In the genomic region with DNA sequence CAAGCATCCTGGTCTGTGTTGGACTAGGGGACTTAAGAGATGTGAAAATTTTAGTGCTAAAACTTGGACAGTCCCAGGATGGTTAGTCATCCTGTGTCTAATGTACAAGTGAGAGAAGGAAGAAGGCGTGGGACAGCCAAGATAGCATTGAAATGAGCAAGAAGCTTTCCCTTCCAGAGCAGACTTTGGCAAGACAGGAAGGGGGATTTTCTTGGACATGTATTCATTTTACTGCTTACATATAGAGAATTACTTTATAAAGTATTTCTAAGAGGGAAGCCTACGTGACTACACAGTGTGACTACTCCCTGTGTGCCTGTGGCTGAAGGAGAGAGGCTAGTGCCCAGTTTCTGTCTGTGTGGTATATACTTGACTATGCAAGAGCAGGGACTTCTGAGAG, we compare ENCODE assay signal across 12 mouse cellular contexts.
DNase-seq lines count a peak whose midpoint lies in the region; ATAC-seq and TF ChIP-seq lines count a peak whose summit lies in the region.
"Had no signal": no experiment of that assay in that cellular context is flagged by ENCODE, and none has a peak within 500 bp of the region (broad histone marks: within the 10 kb centered on the region; RNA-seq: fewer than 3 reads in every experiment).

No protein-coding gene starts in this region.

- H3K9ac ChIP-seq in kidney, embryonic 15.5 days, result 0 out of 2 replicates have a peak overlapping the region, but pooled peaks have one; percentile 2
- H3K9ac ChIP-seq in limb, embryonic 14.5 days (ENCODE audit: low read depth, low read length, severe bottlenecking), result no peak overlapping the region
- H3K9ac ChIP-seq: liver, embryonic 14.5 days had no signal

- H3K4me1 ChIP-seq in kidney, embryonic 15.5 days, result peaks cover 67% of the 10 kb centered on the region
- H3K4me1 ChIP-seq in limb, embryonic 14.5 days (ENCODE audit: control insufficient read depth, insufficient read depth, low read length), result peaks cover 67% of the 10 kb centered on the region

- peak overlapping the region; percentile 93 for H3K27ac ChIP-seq in kidney, embryonic 15.5 days
- H3K27ac ChIP-seq in limb, embryonic 14.5 days (replicated peaks; ENCODE audit: low read depth, low read length), result peak overlapping the region; percentile 81
- H3K27ac ChIP-seq: liver, embryonic 14.5 days had no signal

- TF ChIP-seq POLR2A in limb, embryonic 14.5 days (IDR thresholded peaks at IDR 0.05; ENCODE audit: borderline replicate concordance, extremely low read depth, insufficient read depth, insufficient read length), result no peak

- H3K9me3 ChIP-seq in kidney, embryonic 15.5 days (replicated peaks), result no peaks in the 10 kb centered on the region
- no peaks in the 10 kb centered on the region for H3K9me3 ChIP-seq in limb, embryonic 14.5 days (ENCODE audit: control insufficient read depth, low read length)

- peaks cover 3% of the 10 kb centered on the region; the same call in 1 of the 2 replicates for H3K36me3 ChIP-seq in kidney, embryonic 15.5 days
- no peaks in the 10 kb centered on the region for H3K36me3 ChIP-seq in limb, embryonic 14.5 days (ENCODE audit: control insufficient read depth, insufficient read depth, low read length)

- no peaks in the 10 kb centered on the region for H3K27me3 ChIP-seq in kidney, embryonic 15.5 days
- H3K27me3 ChIP-seq in limb, embryonic 14.5 days (ENCODE audit: control insufficient read depth, insufficient read depth, low read length), result no peaks in the 10 kb centered on the region

- 66% methylated on average over 2 of the region's 2 CpGs for WGBS in kidney, embryonic 15.5 days
- 66% methylated on average over 2 of the region's 2 CpGs for WGBS in limb, embryonic 14.5 days

- no peak for DNase-seq in kidney, postnatal 14 days
- peak; percentile 70 for DNase-seq in NIH3T3 (ENCODE audit: low read depth)
- DNase-seq in fibroblast of lung, adult 2 months (ENCODE audit: low read depth), result peak; percentile 53
- no peak for DNase-seq in limb, embryonic 14.5 days (ENCODE audit: low spot score)
- no peak for DNase-seq in layer of hippocampus, postnatal 10 days (ENCODE audit: low spot score in 2 of 2)
- DNase-seq in spleen, adult 12 weeks (ENCODE audit: low spot score), result no peak
- DNase-seq: cerebellum, postnatal 36 days; kidney, adult 9 months; thymus, postnatal 36 days had no signal

- H3K4me2 ChIP-seq in kidney, embryonic 15.5 days, result no peak overlapping the region
- H3K4me2 ChIP-seq in limb, embryonic 14.5 days (replicated peaks; ENCODE audit: low read depth, low read length, severe bottlenecking), result no peak overlapping the region

- no peak for ATAC-seq in kidney, embryonic 15.5 days (replicated peaks; ENCODE audit: low FRiP score)
- ATAC-seq in limb, embryonic 14.5 days (ENCODE audit: low FRiP score, low read depth), result no peak
- ATAC-seq in megakaryocyte-erythroid progenitor cell, adult 5-6 weeks (replicated peaks; ENCODE audit: low FRiP score, low TSS enrichment, poor library complexity, severe bottlenecking), result no peak

- H3K4me3 ChIP-seq in kidney, embryonic 15.5 days (replicated peaks), result no peak overlapping the region
- no peak overlapping the region for H3K4me3 ChIP-seq in limb, embryonic 14.5 days (replicated peaks; ENCODE audit: low read length)

Comparison
In these comparisons a context has a peak if more than half of its experiments do, and no peak if none do; other contexts are left out.
1. DNase-seq: peak in NIH3T3 (single experiment) and fibroblast of lung, adult 2 months (single experiment); none in kidney, postnatal 14 days (single experiment), limb, embryonic 14.5 days (single experiment), layer of hippocampus, postnatal 10 days (0 of 2) and spleen, adult 12 weeks (single experiment).